9 mouse cellular contexts compared by ENCODE assay signal in the genomic region with DNA sequence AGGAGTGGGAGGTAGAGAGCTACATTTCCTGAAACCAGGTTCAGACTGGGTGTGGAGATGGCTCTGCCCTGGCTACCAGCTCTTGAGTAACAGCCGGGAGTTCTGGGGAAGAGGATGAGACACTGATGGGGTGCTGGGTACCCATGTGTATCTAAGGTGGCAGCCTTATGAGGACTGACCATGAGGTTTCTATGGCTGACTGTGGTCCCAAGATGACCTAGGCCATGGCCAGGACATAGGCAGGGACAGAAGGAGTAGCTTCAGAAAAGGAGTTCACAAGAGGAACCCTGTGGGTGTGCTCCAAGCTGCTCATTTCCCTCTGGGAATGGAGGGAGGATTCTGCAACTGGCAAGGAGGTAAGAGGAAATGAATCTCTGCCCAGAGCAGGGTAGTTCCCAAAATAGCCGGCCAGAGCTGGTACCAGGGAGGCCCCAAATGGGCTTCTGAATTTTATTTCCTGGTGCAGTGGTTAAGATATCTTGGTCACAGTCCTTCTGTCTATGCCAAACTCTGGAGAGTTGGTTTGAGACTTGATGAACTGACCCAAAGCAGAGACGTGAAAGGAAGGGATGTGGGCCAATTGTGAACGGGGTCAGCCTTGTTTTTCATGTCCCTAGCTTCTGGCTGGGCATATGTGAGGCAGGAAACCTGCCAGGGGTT. TPM values are rescaled to one million over a fixed set of nuclear protein-coding genes. Genes with fewer than 3 reads are reported as not detected.
DNase-seq lines count a peak whose midpoint lies in the region; ATAC-seq and TF ChIP-seq lines count a peak whose summit lies in the region.
"Had no signal": no experiment of that assay in that cellular context is flagged by ENCODE, and none has a peak within 500 bp of the region (broad histone marks: within the 10 kb centered on the region; RNA-seq: fewer than 3 reads in every experiment).

No protein-coding gene starts in this region.

- H3K27ac ChIP-seq in lung, embryonic 15.5 days: peak overlapping the region; percentile 35
- peak overlapping the region; percentile 95 for H3K27ac ChIP-seq in embryonic facial prominence, embryonic 13.5 days
- H3K27ac ChIP-seq in heart, embryonic 16.5 days (ENCODE audit: low read length): peak overlapping the region; percentile 75

- peaks cover 37% of the 10 kb centered on the region for H3K4me1 ChIP-seq in lung, embryonic 15.5 days
- H3K4me1 ChIP-seq in lung, adult 2 months (ENCODE audit: control insufficient read depth, insufficient read depth, low read length): no peaks in the 10 kb centered on the region; the same call in 1 of the 2 replicates
- peaks cover 56% of the 10 kb centered on the region for H3K4me1 ChIP-seq in embryonic facial prominence, embryonic 13.5 days
- peaks cover 41% of the 10 kb centered on the region for H3K4me1 ChIP-seq in heart, embryonic 16.5 days (ENCODE audit: control insufficient read depth, insufficient read depth, low read length)

- DNase-seq in lung, adult 2 months: no peak
- peak; percentile 16 for DNase-seq in naive thymus-derived CD4-positive, alpha-beta T cell, adult 2 months (ENCODE audit: low read depth)
- DNase-seq in spleen, adult 12 weeks (ENCODE audit: low spot score): no peak
- no peak for DNase-seq in retina, embryonic 14.5 days (ENCODE audit: low spot score)
- DNase-seq: spleen, adult 18-20 months had no signal

- TF ChIP-seq CTCF in lung, adult 2 months (IDR thresholded peaks at IDR 0.05; ENCODE audit: insufficient read depth, low read length): no peak

- no peaks in the 10 kb centered on the region for H3K9me3 ChIP-seq in lung, embryonic 15.5 days
- no peaks in the 10 kb centered on the region for H3K9me3 ChIP-seq in embryonic facial prominence, embryonic 13.5 days
- H3K9me3 ChIP-seq in heart, embryonic 16.5 days (replicated peaks; ENCODE audit: control insufficient read depth, low read length): no peaks in the 10 kb centered on the region

- H3K9ac ChIP-seq in lung, embryonic 15.5 days: no peak overlapping the region
- H3K9ac ChIP-seq in embryonic facial prominence, embryonic 13.5 days: no peak overlapping the region
- H3K9ac ChIP-seq in heart, embryonic 16.5 days (ENCODE audit: low read length): peak overlapping the region; percentile 33; the same call in 1 of the 2 replicates

- H3K4me3 ChIP-seq in lung, embryonic 15.5 days: no peak overlapping the region
- H3K4me3 ChIP-seq in lung, adult 2 months (replicated peaks; ENCODE audit: extremely low read depth, low read depth, low read length): no peak overlapping the region
- H3K4me3 ChIP-seq in embryonic facial prominence, embryonic 13.5 days: no peak overlapping the region
- H3K4me3 ChIP-seq in heart, embryonic 16.5 days (ENCODE audit: low read length): no peak overlapping the region

- H3K36me3 ChIP-seq in lung, embryonic 15.5 days: no peaks in the 10 kb centered on the region
- H3K36me3 ChIP-seq in embryonic facial prominence, embryonic 13.5 days: peaks cover 9% of the 10 kb centered on the region
- H3K36me3 ChIP-seq in heart, embryonic 16.5 days (ENCODE audit: control insufficient read depth, insufficient read depth): no peaks in the 10 kb centered on the region

- TF ChIP-seq POLR2A in lung, adult 2 months (IDR thresholded peaks at IDR 0.05; ENCODE audit: borderline replicate concordance, extremely low read depth, low read depth, low read length): no peak

- H3K27me3 ChIP-seq in lung, embryonic 15.5 days: no peaks in the 10 kb centered on the region
- no peaks in the 10 kb centered on the region for H3K27me3 ChIP-seq in embryonic facial prominence, embryonic 13.5 days
- no peaks in the 10 kb centered on the region for H3K27me3 ChIP-seq in heart, embryonic 16.5 days (ENCODE audit: control insufficient read depth, insufficient read depth, low read length)

- no peak for ATAC-seq in lung, embryonic 15.5 days (ENCODE audit: borderline replicate concordance, extremely low read depth, low FRiP score, low TSS enrichment)
- ATAC-seq in embryonic facial prominence, embryonic 13.5 days (ENCODE audit: insufficient number of reproducible peaks, insufficient read depth, low FRiP score, low TSS enrichment, low read depth): no peak
- ATAC-seq in heart, embryonic 16.5 days (replicated peaks; ENCODE audit: extremely low read depth, insufficient read depth, low FRiP score): no peak

- 57% methylated on average over 4 of the region's 4 CpGs for WGBS in lung, embryonic 15.5 days
- WGBS in lung, adult 2 months: 52% methylated on average over 4 of the region's 4 CpGs
- WGBS in embryonic facial prominence, embryonic 13.5 days: 75% methylated on average over 4 of the region's 4 CpGs
- WGBS in heart, embryonic 16.5 days: 49% methylated on average over 4 of the region's 4 CpGs

- H3K4me2 ChIP-seq in lung, embryonic 15.5 days: no peak overlapping the region
- H3K4me2 ChIP-seq in embryonic facial prominence, embryonic 13.5 days: peak overlapping the region; percentile 15; the same call in 1 of the 2 replicates
- no peak overlapping the region for H3K4me2 ChIP-seq in heart, embryonic 16.5 days (ENCODE audit: low read depth, low read length)

RNA-seq across cellular contexts. Expression of a gene that starts 1.6 kb away (rescaled TPM):
- polyA plus RNA-seq in lung, embryonic 15.5 days (2015; fragmentation: Nextera tagmentation; extraction: Ambion mirVana): 10.2 and 11.3 TPM in 2 replicates
- polyA plus RNA-seq in lung, adult 2 months (2012; rRNA removed): 49.4 and 59.8 TPM in 2 replicates
- polyA plus RNA-seq in embryonic facial prominence, embryonic 13.5 days (2015; fragmentation: Nextera tagmentation; extraction: Ambion mirVana): 17.1 and 19.0 TPM in 2 replicates
- 3.1 and 4.8 TPM in 2 replicates for polyA plus RNA-seq in heart, embryonic 16.5 days (2015; fragmentation: Nextera tagmentation; extraction: Ambion mirVana)

RNA-seq across cellular contexts. Expression of a gene that starts 4.1 kb away (rescaled TPM):
- polyA plus RNA-seq in lung, embryonic 15.5 days (2015; fragmentation: Nextera tagmentation; extraction: Ambion mirVana): not detected in 2 replicates
- polyA plus RNA-seq in lung, adult 2 months (2012; rRNA removed): 1.0 and 2.3 TPM in 2 replicates
- 0.30 and 0.83 TPM in 2 replicates for polyA plus RNA-seq in embryonic facial prominence, embryonic 13.5 days (2015; fragmentation: Nextera tagmentation; extraction: Ambion mirVana)
- not detected in 2 replicates for polyA plus RNA-seq in heart, embryonic 16.5 days (2015; fragmentation: Nextera tagmentation; extraction: Ambion mirVana)
- polyA plus RNA-seq: midbrain, postnatal 0 days had no signal

RNA-seq across cellular contexts. Expression of a gene that starts 36.5 kb away (rescaled TPM):
- 0.86 and 1.0 TPM in 2 replicates for polyA plus RNA-seq in lung, embryonic 15.5 days (2015; fragmentation: Nextera tagmentation; extraction: Ambion mirVana)
- 7.1 and 12.2 TPM in 2 replicates for polyA plus RNA-seq in lung, adult 2 months (2012; rRNA removed)
- 24.6 and 26.0 TPM in 2 replicates for polyA plus RNA-seq in embryonic facial prominence, embryonic 13.5 days (2015; fragmentation: Nextera tagmentation; extraction: Ambion mirVana)
- polyA plus RNA-seq in heart, embryonic 16.5 days (2015; fragmentation: Nextera tagmentation; extraction: Ambion mirVana): 1.3 and 1.5 TPM in 2 replicates

RNA-seq across cellular contexts. Expression of a gene that starts 48.4 kb away (rescaled TPM):
- polyA plus RNA-seq in lung, embryonic 15.5 days (2015; fragmentation: Nextera tagmentation; extraction: Ambion mirVana): 83.2 and 98.3 TPM in 2 replicates
- 918 and 1,083 TPM in 2 replicates for polyA plus RNA-seq in lung, adult 2 months (2012; rRNA removed)
- 65.4 and 76.0 TPM in 2 replicates for polyA plus RNA-seq in embryonic facial prominence, embryonic 13.5 days (2015; fragmentation: Nextera tagmentation; extraction: Ambion mirVana)
- polyA plus RNA-seq in heart, embryonic 16.5 days (2015; fragmentation: Nextera tagmentation; extraction: Ambion mirVana): 75.4 and 84.5 TPM in 2 replicates

RNA-seq across cellular contexts. Expression of a gene that starts 53.5 kb away (rescaled TPM):
- 437 and 446 TPM in 2 replicates for polyA plus RNA-seq in lung, embryonic 15.5 days (2015; fragmentation: Nextera tagmentation; extraction: Ambion mirVana)
- polyA plus RNA-seq in lung, adult 2 months (2012; rRNA removed): 290 and 399 TPM in 2 replicates
- polyA plus RNA-seq in embryonic facial prominence, embryonic 13.5 days (2015; fragmentation: Nextera tagmentation; extraction: Ambion mirVana): 422 and 457 TPM in 2 replicates
- 1,117 and 1,144 TPM in 2 replicates for polyA plus RNA-seq in heart, embryonic 16.5 days (2015; fragmentation: Nextera tagmentation; extraction: Ambion mirVana)

Comparison
In these comparisons a context has a peak if more than half of its experiments do, and no peak if none do; other contexts are left out.
1. H3K27ac ChIP-seq: peak in every context shown above with its lines; median percentile 95 in embryonic facial prominence, embryonic 13.5 days; 75 in heart, embryonic 16.5 days; 35 in lung, embryonic 15.5 days.